ENCODE assay signal across 14 mouse cellular contexts in genomic region chr11:98018222-98018621, GRCm38 (mm10). TPM values are rescaled to one million over a fixed set of nuclear protein-coding genes. Genes with fewer than 3 reads are reported as not detected.
DNase-seq lines count a peak whose midpoint lies in the region; ATAC-seq lines count a peak whose summit lies in the region.
"Had no signal": no experiment of that assay in that cellular context is flagged by ENCODE, and none has a peak within 500 bp of the region (broad histone marks: within the 10 kb centered on the region; RNA-seq: fewer than 3 reads in every experiment).

No protein-coding gene starts in this region.

- H3K36me3 ChIP-seq in hindbrain, embryonic 12.5 days, result peaks cover 42% of the 10 kb centered on the region
- H3K36me3 ChIP-seq in hindbrain, embryonic 16.5 days (ENCODE audit: control insufficient read depth, insufficient read depth, low read length), result peaks cover 33% of the 10 kb centered on the region

- no peaks in the 10 kb centered on the region for H3K9me3 ChIP-seq in hindbrain, embryonic 12.5 days (replicated peaks)
- no peaks in the 10 kb centered on the region for H3K9me3 ChIP-seq in hindbrain, embryonic 16.5 days (ENCODE audit: control insufficient read depth, low read length)
- H3K9me3 ChIP-seq: embryonic facial prominence, embryonic 15.5 days had no signal

- no peaks in the 10 kb centered on the region for H3K27me3 ChIP-seq in hindbrain, embryonic 12.5 days
- H3K27me3 ChIP-seq in hindbrain, embryonic 16.5 days (replicated peaks; ENCODE audit: control insufficient read depth, insufficient read depth, low read length), result no peaks in the 10 kb centered on the region
- H3K27me3 ChIP-seq: embryonic facial prominence, embryonic 15.5 days had no signal

- WGBS in hindbrain, embryonic 12.5 days, result 75% methylated on average over 6 of the region's 6 CpGs
- 68% methylated on average over 6 of the region's 6 CpGs for WGBS in hindbrain, embryonic 16.5 days

- DNase-seq in thymus, postnatal 14 days, result peak; percentile 19
- no peak for DNase-seq in thymus, postnatal 25 days
- no peak for DNase-seq in frontal cortex, postnatal 25 days (ENCODE audit: low spot score in 2 of 2)
- no peak for DNase-seq in urinary bladder, adult 2 months (ENCODE audit: low spot score)
- no peak for DNase-seq in kidney, postnatal 25 days
- DNase-seq: cerebellum, adult 11 months; thymus, adult 18-20 months had no signal

- no peak overlapping the region for H3K4me2 ChIP-seq in hindbrain, embryonic 12.5 days (replicated peaks)
- no peak overlapping the region for H3K4me2 ChIP-seq in hindbrain, embryonic 16.5 days (ENCODE audit: low read length)
- H3K4me2 ChIP-seq: embryonic facial prominence, embryonic 15.5 days; liver, embryonic 11.5 days had no signal

- H3K27ac ChIP-seq in hindbrain, embryonic 12.5 days, result no peak overlapping the region
- H3K27ac ChIP-seq in hindbrain, embryonic 16.5 days (ENCODE audit: low read depth, low read length), result no peak overlapping the region
- H3K27ac ChIP-seq: embryonic facial prominence, embryonic 15.5 days had no signal

- no peak for ATAC-seq in hindbrain, embryonic 12.5 days (ENCODE audit: low FRiP score)
- ATAC-seq in hindbrain, embryonic 16.5 days, result no peak
- ATAC-seq in granulocyte monocyte progenitor cell, adult 5-6 weeks (replicated peaks; ENCODE audit: poor library complexity, severe bottlenecking), result peak; percentile 43
- ATAC-seq: CD4-positive, CD25-positive, alpha-beta regulatory T cell, adult 4 months; lung, postnatal 0 days had no signal

- H3K4me1 ChIP-seq in hindbrain, embryonic 12.5 days, result peaks cover 41% of the 10 kb centered on the region
- peaks cover 34% of the 10 kb centered on the region for H3K4me1 ChIP-seq in hindbrain, embryonic 16.5 days (ENCODE audit: control insufficient read depth, insufficient read depth, low read depth, low read length)

- H3K9ac ChIP-seq in hindbrain, embryonic 12.5 days, result 0 out of 2 replicates have a peak overlapping the region, but pooled peaks have one; percentile 10
- H3K9ac ChIP-seq in hindbrain, embryonic 16.5 days (ENCODE audit: low read depth, low read length), result no peak overlapping the region
- H3K9ac ChIP-seq: embryonic facial prominence, embryonic 15.5 days had no signal

- H3K4me3 ChIP-seq in hindbrain, embryonic 12.5 days, result no peak overlapping the region
- H3K4me3 ChIP-seq in hindbrain, embryonic 16.5 days (ENCODE audit: low read length), result no peak overlapping the region
- H3K4me3 ChIP-seq: embryonic facial prominence, embryonic 15.5 days had no signal

RNA-seq across cellular contexts. Expression of gene Cacnb1, which starts 4.6 kb away (rescaled TPM):
- polyA plus RNA-seq in hindbrain, embryonic 12.5 days (2016; fragmentation: Nextera tagmentation; extraction: Ambion mirVana), result 39.6 and 43.5 TPM in 2 replicates
- 59.6 and 69.0 TPM in 2 replicates for polyA plus RNA-seq in hindbrain, embryonic 16.5 days (2015; fragmentation: Nextera tagmentation; extraction: Ambion mirVana)
- total RNA-seq in granulocyte monocyte progenitor cell, adult 5-6 weeks (2014; fragmentation: Nextera tagmentation), result 0.71 and 4.5 TPM in 2 replicates
- 0.56 and 0.77 TPM in 2 replicates for total RNA-seq in granulocyte monocyte progenitor cell, adult 5-6 weeks (2017)
- 12.1 and 12.4 TPM in 2 replicates for polyA plus RNA-seq in urinary bladder, adult 2 months (2012; rRNA removed)

RNA-seq across cellular contexts. Expression of gene Rpl19, which starts 8.3 kb away (rescaled TPM):
- 675 and 726 TPM in 2 replicates for polyA plus RNA-seq in hindbrain, embryonic 12.5 days (2016; fragmentation: Nextera tagmentation; extraction: Ambion mirVana)
- 578 and 612 TPM in 2 replicates for polyA plus RNA-seq in hindbrain, embryonic 16.5 days (2015; fragmentation: Nextera tagmentation; extraction: Ambion mirVana)
- 3,567 and 3,801 TPM in 2 replicates for total RNA-seq in granulocyte monocyte progenitor cell, adult 5-6 weeks (2014; fragmentation: Nextera tagmentation)
- total RNA-seq in granulocyte monocyte progenitor cell, adult 5-6 weeks (2017), result 1,586 and 1,858 TPM in 2 replicates
- polyA plus RNA-seq in urinary bladder, adult 2 months (2012; rRNA removed), result 1,600 and 1,809 TPM in 2 replicates

RNA-seq across cellular contexts. Expression of gene Arl5c, which starts 22.2 kb away (rescaled TPM):
- 5.7 and 7.0 TPM in 2 replicates for polyA plus RNA-seq in hindbrain, embryonic 12.5 days (2016; fragmentation: Nextera tagmentation; extraction: Ambion mirVana)
- 7.3 and 7.6 TPM in 2 replicates for polyA plus RNA-seq in hindbrain, embryonic 16.5 days (2015; fragmentation: Nextera tagmentation; extraction: Ambion mirVana)
- 11.0 and 15.7 TPM in 2 replicates for total RNA-seq in granulocyte monocyte progenitor cell, adult 5-6 weeks (2014; fragmentation: Nextera tagmentation)
- 2.9 and 6.1 TPM in 2 replicates for total RNA-seq in granulocyte monocyte progenitor cell, adult 5-6 weeks (2017)
- polyA plus RNA-seq in urinary bladder, adult 2 months (2012; rRNA removed), result 3.2 and 3.9 TPM in 2 replicates

RNA-seq across cellular contexts. Expression of gene Plxdc1, which starts 32.0 kb away (rescaled TPM):
- polyA plus RNA-seq in hindbrain, embryonic 12.5 days (2016; fragmentation: Nextera tagmentation; extraction: Ambion mirVana), result 0.13 and 0.26 TPM in 2 replicates
- 2.1 and 2.8 TPM in 2 replicates for polyA plus RNA-seq in hindbrain, embryonic 16.5 days (2015; fragmentation: Nextera tagmentation; extraction: Ambion mirVana)
- 3.1 and 3.2 TPM in 2 replicates for total RNA-seq in granulocyte monocyte progenitor cell, adult 5-6 weeks (2014; fragmentation: Nextera tagmentation)
- total RNA-seq in granulocyte monocyte progenitor cell, adult 5-6 weeks (2017), result 1.6 and 3.9 TPM in 2 replicates
- 3.6 and 5.3 TPM in 2 replicates for polyA plus RNA-seq in urinary bladder, adult 2 months (2012; rRNA removed)

RNA-seq across cellular contexts. Expression of gene Stac2, which starts 35.0 kb away (rescaled TPM):
- 2.1 and 2.2 TPM in 2 replicates for polyA plus RNA-seq in hindbrain, embryonic 12.5 days (2016; fragmentation: Nextera tagmentation; extraction: Ambion mirVana)
- 7.9 and 9.8 TPM in 2 replicates for polyA plus RNA-seq in hindbrain, embryonic 16.5 days (2015; fragmentation: Nextera tagmentation; extraction: Ambion mirVana)
- not detected in 2 replicates for total RNA-seq in granulocyte monocyte progenitor cell, adult 5-6 weeks (2014; fragmentation: Nextera tagmentation)
- total RNA-seq in granulocyte monocyte progenitor cell, adult 5-6 weeks (2017), result not detected in 2 replicates
- polyA plus RNA-seq in urinary bladder, adult 2 months (2012; rRNA removed), result 0.14 and 0.41 TPM in 2 replicates
- polyA plus RNA-seq: CD4-positive, CD25-positive, alpha-beta regulatory T cell, adult 4 months had no signal
